Mouse (Mus musculus) layer of hippocampus, postnatal 25 days (tissue): ENCODE measurements around the gene Was. TPM values are rescaled to one million over a fixed set of nuclear protein-coding genes. Genes with fewer than 3 reads are reported as not detected.
"Not testable (repeated sequence)": the region's sequence is repeated elsewhere in the genome, so short reads cannot be mapped to it uniquely, and the experiment has no call there.

ENCODE experiments used
- DNase-seq, 2 experiments: peaks; one replicate each; pipeline ENCODE4 v3.0.0; 2022; ENCODE audit warnings: mixed read lengths in 2 of 2, low spot score in 1 of 2; ENCODE audit errors: extremely low spot score in 1 of 2
- total RNA-seq, 2 experiments: library from RNA; stranded (reverse); gene quantifications; 2 replicates each; pipeline ENCODE4 v1.2.3; 2021

Was gene
- 1 to 10 TPM; 1.0 to 1.5 TPM for total RNA-seq

DNA sequence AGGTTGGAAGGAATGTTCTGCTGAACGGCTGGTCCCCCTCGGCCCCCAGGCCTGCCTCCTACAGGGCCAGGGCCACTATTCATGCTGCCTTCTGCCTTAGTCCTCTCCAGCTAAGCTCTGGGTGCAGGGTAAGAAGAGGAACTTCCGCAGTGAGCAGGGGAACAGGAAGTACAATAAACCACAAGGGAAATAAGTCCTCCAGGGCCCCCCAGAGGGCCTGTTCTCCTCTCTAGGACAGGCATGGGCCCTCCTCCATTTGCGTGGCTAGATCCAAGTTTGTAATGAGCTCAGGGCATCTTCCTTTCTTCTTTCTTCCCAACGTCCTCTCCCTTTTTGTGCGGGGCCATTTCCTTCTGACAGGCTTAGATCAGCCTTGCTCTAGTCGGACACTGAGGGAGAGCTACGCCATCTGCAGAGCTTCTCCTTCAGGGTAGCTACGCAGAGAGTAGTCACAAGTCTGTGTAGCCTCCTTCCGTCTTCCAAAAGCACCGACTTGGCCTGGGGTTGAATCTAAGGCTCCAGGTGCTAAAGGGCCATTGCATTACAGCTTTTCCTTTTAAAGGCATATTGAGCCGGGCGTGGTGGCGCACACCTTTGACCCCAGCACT, at the start of gene Was:
Gene Was (minus strand): TSS at position 153 of the 608 bp plus-strand sequence.
- DNase-seq: no peak

DNA sequence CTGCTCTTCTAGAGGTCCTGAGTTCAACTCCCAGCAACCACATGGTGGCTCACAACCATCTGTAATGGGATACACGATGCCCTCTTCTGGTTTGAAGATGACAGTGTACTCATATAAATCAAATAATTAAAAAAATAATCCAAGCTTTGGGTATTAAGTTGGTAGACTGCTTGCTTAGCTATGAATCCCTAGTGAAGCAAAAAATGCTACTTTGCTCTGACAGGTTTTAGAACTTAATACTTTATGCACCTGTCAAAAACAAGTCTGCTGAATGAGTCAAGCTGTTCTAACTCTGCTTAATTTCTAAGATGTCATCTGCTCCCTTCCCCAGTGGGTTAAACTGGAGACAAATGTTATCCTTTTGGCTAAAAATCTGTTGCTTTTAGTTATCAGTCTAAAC, 49.2 kb upstream of the Was start:
- DNase-seq: no peak

DNA sequence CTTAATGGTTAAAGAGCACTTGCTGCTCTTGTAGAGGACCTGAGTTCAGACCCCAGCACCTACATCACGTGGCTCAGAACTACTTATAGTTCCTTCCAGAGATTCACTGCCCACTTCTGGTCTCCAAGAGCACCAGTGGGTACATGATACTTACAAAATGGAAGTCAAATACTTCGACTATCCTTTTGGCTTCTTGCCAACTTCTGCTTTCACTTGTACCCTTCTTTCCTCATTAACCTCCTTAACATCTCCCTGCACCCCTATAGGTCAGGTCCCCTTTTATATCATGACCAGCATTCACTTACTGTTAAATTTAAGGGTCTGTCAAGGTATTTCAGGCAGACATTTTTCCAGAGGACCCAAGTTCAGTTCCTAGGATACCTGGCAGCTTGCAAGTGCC, 45.6 kb upstream of the Was start:
- DNase-seq: no peak

DNA sequence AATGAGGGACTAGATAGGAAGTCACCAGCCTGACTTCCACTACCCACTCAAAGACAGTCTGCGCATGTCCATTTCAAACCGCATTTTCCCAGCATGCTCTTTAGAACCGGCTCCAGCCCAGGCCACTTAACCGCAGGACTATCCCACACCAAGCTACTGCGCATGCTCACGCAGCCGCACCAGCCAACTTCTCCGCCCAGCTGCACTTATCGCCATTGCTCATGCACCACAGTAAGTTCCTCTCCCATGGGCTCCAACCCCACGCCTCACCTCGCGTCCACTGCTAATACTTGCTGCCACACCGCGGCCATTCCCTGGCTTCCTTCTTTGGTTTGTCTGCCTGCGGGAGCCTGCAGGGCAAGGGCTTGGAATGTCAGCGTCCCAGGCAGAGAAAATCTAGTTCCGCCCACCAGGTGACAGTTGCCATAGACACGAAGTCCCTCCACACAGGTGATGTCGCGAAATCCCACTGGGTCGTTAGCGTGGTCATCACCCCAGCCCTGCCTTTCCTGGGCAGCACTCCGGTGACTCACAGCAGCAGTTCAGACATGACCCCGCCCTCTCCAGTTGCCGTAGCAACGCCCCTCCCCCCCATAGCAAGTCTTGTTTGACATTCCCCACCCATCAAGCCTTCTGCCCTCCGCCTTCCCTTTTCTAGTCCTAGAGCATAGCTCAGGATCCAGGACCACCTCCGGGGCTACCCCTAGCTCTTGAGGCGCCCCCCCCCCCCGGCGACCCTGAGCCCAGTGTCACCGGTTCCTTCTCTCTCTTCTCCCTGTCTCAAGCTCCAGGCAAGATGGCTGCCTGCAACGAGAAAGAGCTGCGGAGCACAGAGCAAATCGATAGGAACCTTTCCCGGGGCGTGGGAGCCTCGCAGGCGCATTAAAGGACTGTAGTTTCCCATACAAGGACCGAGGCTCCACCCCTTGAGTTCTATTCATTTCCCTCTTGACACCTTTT, 42.0 kb upstream of the Was start, which contains the start of gene Wdr13:
Gene Wdr13 (minus strand): TSS at position 876 of the 960 bp plus-strand sequence.
- peak; percentile 66 to 73 for DNase-seq

DNA sequence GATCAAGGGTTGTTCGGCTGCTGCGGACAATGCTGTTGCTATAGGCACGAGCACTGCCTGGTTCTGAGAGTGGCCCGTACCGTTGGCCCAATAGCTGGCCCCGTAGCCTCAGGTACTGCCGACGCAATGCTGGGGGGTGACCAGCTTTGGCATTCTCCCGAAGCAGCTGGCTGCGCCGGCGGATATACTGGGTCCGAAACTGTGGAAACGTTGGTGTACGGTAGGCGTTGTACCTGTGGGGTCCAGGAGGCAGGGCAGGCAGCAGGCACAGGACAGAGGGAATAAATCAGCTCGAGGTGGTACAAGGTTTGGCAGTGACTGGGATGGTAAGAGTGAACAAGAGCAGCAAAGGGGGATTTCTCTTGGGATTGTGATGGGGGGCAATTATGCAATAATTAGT, 41.1 kb upstream of the Was start:
- no peak for DNase-seq

DNA sequence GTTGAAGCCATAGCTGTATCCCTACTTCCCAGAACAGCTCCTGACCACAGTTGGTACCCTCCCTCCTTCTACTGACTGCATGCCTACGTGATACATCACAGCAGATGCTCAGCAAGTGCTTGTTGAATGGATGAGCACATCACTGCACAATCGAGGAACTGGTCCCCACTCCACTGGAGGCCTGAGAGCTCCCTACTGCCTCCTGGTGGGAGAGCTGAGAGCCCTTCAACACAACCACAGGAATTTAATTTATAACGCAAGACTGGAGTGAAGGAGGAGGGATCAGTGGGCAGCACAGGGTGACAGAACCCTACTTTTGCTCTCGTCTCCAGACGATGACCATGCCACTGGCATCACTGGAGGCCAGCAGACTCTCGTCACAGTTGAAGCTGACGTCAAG, 34.9 kb upstream of the Was start:
- DNase-seq: no peak

DNA sequence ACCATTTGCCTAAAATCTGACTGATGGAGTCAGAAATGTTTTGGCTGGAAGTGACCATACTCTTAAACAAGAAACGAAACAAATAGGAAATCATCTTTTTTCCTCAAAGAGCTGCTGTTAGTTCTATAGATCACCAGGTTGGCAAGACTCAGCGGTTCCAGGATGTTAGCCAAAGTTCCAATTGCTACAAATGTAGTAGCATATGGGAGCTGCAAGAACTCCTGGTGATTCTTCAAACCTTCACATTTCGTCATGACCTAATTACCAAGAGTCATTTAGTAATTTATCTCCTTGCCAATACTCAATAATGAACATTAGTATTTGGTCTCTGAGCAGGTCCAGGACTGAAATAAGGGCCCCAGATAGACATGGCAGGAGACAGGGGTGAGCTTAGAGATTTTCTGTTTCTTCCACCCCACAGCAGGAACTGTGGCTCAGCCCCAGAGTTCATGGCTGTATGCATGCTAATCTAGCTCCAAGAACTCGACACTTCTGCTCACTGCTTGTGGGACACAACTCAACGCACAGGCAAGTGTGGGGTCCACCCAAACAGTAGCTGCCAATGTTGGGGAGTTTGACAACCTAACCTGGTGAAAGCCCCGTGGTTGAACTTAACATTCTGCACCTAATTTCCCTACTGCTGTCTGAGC, 33.6 kb upstream of the Was start:
- DNase-seq: no peak

DNA sequence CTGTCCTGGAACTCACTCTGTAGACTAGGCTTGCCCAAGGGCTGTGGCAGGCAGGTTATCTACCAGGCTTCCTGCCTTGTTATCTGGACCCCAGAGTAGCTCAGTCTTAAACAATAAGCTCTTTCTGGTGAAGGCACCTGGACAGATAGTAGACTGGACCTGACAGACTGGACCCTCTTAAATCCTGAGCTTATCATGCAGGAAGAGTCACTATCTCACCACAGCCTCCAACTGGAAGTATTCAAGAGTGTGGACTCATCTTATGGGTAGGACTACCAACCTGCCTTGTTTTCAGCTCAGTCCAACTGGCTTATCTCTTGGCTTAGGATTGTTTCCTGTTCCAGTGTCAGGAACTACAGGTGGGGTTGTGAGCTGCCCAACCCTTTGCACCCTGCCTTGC, 27.0 kb upstream of the Was start:
- DNase-seq: no peak

DNA sequence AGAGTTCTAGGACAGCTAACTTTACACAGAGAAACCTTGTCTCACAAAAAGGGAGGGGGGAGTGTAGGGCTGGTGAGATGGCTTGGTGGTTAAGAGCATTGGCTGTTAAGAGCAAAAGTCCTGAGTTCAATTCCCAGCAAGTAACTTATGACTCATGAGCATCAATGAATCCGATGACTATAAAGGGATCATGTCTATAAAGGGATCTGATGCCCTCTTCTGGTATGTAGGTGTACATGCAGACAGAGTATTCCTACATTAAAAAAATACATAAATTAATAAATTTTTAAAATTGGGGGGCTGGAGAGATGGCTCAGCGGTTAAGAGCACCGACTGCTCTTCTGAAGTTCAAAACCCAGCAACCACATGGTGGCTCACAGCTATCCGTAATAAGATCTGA, 25.0 kb upstream of the Was start:
- DNase-seq: no peak

DNA sequence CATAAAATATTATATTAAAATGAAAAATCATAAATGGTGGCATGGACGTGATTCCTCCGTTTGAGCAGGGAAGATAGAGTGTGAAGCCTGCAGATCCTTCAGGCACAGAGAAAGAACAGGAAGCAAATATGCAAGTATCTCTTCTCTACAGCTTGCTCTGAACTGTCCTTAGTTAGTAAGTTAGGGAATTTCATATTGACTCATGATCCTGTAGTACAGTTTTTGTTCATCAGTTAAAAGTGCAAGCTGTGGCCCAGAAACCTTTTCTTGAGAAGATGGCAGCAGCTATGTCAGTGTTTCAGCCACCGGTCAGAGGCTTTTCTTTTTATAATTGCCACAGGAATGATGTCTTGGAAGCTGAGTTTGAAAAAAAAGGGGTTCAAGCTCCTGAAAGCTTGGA, 14.7 kb upstream of the Was start:
- DNase-seq: no peak

DNA sequence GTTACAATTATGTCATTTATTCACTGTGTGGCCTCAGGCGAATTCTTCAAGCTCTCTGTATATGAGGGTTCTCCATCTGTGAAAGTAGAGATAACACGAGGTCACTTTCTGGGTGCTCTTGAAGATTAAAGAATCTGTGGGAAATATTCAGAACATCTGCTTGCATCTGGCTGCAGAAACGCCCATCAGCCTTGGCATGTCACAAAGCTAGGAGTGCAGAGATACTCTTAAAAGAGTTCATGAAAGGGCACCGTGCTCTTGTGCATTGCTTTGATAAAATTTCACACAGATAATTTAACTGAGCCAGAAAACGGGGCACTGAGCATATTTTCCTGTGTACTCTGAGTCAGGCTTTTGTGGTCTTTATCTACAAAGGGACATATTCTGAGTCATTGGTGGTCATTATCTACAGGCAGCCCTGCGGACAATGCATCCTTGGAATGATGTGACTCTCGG, 11.9 kb upstream of the Was start:
- DNase-seq: no peak

DNA sequence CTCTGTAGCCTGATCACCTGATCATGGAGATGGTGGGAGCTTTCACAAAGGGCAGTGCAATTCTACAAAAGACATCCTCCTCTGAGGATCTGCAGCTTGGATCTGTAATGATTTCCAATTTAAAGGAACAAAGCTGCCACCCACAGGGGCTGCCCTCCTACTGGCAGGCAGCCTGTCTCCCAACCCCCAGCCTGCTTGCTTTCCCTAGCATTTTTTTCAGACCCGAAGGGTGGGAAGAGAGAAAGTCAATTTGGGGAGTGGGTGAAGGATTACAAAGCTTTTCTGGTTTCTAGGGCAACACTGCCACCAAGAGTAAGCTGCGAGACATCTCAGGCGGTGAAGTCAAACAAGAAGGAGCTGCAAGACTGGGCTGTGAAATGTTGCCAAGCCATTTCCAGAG, 10.7 kb upstream of the Was start:
- DNase-seq: peak; percentile 25 to 40

DNA sequence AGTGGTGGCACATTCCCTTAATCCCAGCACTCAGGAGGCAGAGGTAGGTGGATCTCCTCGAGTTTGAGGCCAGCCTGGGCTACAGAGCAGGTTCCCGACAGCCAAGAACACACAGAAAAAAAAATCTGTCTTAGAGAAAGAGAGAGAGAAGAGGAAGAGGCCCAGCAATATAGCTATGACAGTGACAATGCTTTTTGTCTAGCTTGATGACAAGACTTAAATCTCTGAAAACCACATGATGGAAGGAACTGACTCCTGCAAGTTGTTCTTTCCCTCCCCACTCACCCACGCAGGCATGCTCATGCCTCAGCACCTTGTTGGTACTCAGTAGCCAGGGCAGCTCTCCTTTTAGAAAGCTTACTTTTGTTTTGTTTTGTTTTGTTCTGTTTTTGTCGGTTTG, 9.1 kb upstream of the Was start:
- DNase-seq: no peak

DNA sequence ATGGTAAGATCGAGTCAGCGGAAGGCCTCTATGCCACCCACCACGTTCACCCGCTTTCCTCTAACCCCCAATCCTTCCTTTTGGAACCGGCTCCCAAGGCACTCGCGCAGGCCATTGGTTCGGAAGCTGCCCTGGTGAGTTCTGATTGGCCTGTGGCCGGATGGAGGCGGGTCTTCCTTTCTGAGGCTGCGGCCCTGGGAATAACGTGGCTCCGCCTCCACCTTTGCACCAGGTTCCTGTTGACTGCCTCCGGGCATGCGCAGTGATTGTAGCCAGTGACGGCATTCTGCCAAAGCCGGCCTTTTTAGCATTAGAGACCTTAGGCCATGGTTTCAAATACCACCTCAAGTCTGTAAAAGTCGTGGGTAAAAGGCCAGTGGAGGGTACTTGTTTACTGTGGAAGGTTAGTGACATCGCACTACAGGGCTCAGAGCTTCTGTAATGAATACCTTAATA, 6.5 kb upstream of the Was start:
- peak; percentile 72 to 88 for DNase-seq

DNA sequence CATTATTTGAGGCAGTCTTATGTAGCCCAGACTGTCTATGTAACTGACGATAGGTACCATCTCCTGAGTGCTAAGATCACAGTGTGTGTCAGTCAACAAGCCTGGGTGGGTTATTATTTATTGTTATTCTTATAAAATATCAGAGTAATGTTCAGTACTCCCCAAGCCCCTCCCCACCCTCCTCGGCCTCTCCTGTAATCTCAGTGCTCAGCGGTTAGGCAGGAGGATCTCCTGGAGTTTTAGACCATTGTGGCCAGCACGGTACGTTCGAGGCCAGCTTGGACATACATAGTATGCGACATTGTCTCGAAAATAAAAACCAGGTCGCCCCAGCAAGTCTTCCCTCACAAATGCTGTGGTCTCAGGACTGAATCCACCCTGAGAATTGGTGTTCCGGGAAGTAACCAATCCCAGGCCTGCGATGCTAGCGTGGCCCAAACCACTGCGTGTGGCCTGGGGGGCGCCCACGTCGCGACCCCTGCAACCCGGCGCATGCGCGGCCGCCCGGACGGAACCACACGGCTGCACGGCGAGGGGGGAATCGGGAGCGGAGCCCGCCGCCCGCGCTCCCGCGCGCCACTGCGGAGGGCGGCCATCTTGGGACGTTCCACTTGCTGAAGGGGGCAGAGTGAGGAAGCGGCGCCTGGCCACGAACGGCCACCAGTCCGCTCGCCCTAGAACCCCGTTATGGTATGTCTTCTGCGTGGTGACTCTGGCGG, 5.9 kb upstream of the Was start:
- peak; percentile 68 to 92 for DNase-seq

DNA sequence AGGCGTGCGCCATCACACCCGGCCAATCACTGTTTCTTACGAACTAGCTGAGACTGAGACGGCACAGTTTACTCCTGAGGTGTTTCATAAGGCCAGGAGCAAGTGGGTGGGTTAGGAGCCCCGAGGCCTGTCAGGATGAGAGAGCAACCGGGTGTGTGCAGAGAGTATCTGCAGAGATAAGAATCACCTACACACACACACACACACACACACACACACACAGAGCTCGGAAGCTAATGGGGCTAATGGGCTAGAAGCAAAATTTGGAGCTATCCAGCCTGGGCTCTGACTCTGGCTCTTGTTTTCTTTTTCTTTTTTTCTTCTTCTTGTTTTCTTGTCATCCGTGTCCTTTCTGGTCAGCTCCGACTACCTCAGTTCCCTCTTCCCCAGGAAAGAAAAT, 5.2 kb upstream of the Was start:
- DNase-seq: no peak

DNA sequence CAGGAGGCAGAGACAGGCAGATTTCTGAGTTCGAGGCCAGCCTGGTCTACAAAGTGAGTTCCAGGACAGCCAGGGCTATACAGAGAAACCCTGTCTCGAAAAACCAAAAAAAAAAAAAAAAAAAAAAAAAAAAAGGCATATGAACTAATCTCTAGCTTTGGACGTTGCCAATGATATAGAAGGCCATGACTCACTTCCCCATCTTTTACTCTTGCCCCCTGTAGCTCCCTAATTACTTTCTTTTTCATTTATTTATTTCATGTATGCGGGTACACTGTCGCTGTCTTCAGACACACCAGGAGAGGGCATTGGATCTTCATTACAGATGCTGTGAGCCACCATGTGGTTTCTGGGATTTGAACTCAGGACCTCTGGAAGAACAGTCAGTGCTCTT, 653 bp upstream of the Was start:
- not testable (repeated sequence) for DNase-seq

DNA sequence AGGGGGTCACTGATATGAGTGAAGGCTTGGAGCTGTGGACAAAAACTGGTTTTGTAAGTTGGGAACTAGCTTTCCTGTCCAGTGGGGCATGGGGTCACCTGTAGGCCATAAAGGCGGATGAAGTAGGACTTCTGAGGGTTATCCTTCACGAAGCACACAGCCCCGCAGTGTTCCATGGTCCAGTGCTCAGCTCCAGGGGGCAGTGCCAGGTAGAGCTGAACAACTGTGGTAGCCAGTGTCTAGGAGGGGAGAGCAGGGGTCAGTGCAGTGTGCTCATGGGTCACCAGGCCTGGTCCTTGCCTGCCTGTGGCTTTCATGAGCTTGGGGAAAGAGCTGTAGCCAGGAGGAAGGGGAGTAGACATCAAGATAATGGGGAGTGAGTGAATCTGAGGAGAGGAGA, 552 bp downstream of the Was start:
- DNase-seq: no peak

DNA sequence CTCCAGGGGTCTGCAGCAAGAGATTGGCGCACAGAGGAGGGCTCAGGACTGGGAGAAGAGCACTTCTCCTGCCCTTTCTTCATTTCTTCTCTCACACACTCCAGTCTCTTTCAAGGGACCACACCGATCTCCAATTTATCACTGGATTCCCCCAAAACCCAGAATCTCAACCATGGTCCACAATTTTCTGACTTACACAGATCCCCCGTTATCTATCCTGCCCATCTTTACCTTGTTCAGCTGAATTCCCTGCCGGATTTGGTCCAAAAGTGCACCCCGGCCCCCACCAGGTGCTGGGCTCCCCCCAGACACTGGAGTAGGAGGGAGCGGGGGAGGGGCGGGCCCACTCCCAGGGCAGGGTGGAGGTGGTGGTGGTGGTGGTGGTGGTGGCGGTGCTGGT, 4.7 kb downstream of the Was start:
- no peak for DNase-seq

DNA sequence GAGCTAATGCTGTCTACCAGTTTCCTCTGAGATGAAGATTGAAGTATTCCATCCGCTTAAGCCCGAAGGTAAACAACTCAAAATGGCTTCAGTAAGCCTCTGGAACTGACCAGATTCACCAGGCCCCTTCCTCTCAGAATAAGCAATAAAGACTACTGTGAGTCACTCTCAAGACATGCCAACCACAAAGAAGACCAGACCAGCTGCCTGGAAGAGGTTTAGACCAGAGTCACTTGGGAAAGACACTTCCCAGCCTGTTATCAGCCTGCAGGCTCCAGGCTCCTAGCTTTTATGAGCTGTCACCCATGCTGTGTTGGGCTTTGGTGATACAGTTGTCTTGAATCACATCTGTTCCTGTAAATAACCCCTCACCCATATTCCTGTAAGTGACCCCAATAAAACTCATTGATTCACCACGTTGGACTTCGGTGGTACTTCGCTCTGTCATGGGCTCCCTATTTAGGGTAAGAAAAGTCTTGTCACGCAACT, 5.5 kb downstream of the Was start:
- DNase-seq: no peak
